Mouse (Mus musculus): ENCODE measurements at regions not wholly inside any gene's neighbourhood (a gene's known extent, or its start where the extent isn't known, plus 50 kb on each side); places are given as distances from the start of the nearest gene placed in this dataset.
A peak's percentile ranks its signal among the peaks of the same experiment; 100 is the strongest.
"Not testable (repeated sequence)": the region's sequence is repeated elsewhere in the genome, so short reads cannot be mapped to it uniquely, and the experiment has no call there.

- no peak for DNase-seq (ENCODE audit: low spot score in 2 of 2)
Observed at GRCm38 (mm10) chr5:64693616-64694015, 109.6 kb upstream of the Klf3 start.

GRCm38 (mm10) chr5:64694606-64695005 is 108.6 kb upstream of the Klf3 start:
- DNase-seq (ENCODE audit: low spot score in 2 of 2): no peak

- DNase-seq (ENCODE audit: low spot score in 2 of 2): no peak
Observed at GRCm38 (mm10) chr5:64696099-64696498, 107.1 kb upstream of the Klf3 start.

- DNase-seq (ENCODE audit: low spot score in 2 of 2): no peak
Observed at GRCm38 (mm10) chr5:64697466-64697865, 105.7 kb upstream of the Klf3 start.

GRCm38 (mm10) chr5:64698458-64699116 is 104.6 kb upstream of the Klf3 start:
- no peak for DNase-seq (ENCODE audit: low spot score in 2 of 2)

GRCm38 (mm10) chr5:64700030-64700429 is 103.2 kb upstream of the Klf3 start:
- no peak for DNase-seq (ENCODE audit: low spot score in 2 of 2)

GRCm38 (mm10) chr5:64701219-64701779 is 101.9 kb upstream of the Klf3 start:
- DNase-seq (ENCODE audit: low spot score in 2 of 2): no peak

- DNase-seq (ENCODE audit: low spot score in 2 of 2): peak; percentile 77 to 80
Observed at GRCm38 (mm10) chr5:64701780-64702231, 101.4 kb upstream of the Klf3 start.

- DNase-seq (ENCODE audit: low spot score in 2 of 2): not testable (repeated sequence)
Observed at GRCm38 (mm10) chr5:64702404-64702803, 100.8 kb upstream of the Klf3 start.

- DNase-seq (ENCODE audit: low spot score in 2 of 2): peak; percentile 58 to 78
Observed at GRCm38 (mm10) chr5:64703091-64703872, 99.9 kb upstream of the Klf3 start.

- peak; percentile 38 for DNase-seq (ENCODE audit: low spot score in 2 of 2)
Observed at GRCm38 (mm10) chr5:64704144-64704543, 99.0 kb upstream of the Klf3 start.

GRCm38 (mm10) chr5:64706586-64706985 is 96.6 kb upstream of the Klf3 start:
- no peak for DNase-seq (ENCODE audit: low spot score in 2 of 2)

- DNase-seq (ENCODE audit: low spot score in 2 of 2): no peak
Observed at GRCm38 (mm10) chr5:64709146-64709545, 94.0 kb upstream of the Klf3 start.

GRCm38 (mm10) chr5:64710236-64710635 is 93.0 kb upstream of the Klf3 start:
- DNase-seq (ENCODE audit: low spot score in 2 of 2): no peak

- no peak for DNase-seq (ENCODE audit: low spot score in 2 of 2)
Observed at GRCm38 (mm10) chr5:64710968-64711367, 92.2 kb upstream of the Klf3 start.

- DNase-seq (ENCODE audit: low spot score in 2 of 2): no peak
Observed at GRCm38 (mm10) chr5:64714221-64714653, 89.0 kb upstream of the Klf3 start.

- no peak for DNase-seq (ENCODE audit: low spot score in 2 of 2)
Observed at GRCm38 (mm10) chr5:64714710-64715109, 88.5 kb upstream of the Klf3 start.

- DNase-seq (ENCODE audit: low spot score in 2 of 2): peak; percentile 23 to 31
Observed at GRCm38 (mm10) chr5:64716551-64716950, 86.6 kb upstream of the Klf3 start.

- peak; percentile 34 to 40 for DNase-seq (ENCODE audit: low spot score in 2 of 2)
Observed at GRCm38 (mm10) chr5:64722211-64722610, 81.0 kb upstream of the Klf3 start.

- no peak for DNase-seq (ENCODE audit: low spot score in 2 of 2)
Observed at GRCm38 (mm10) chr5:64727847-64728246, 75.3 kb upstream of the Klf3 start.

GRCm38 (mm10) chr5:64732356-64732755 is 70.8 kb upstream of the Klf3 start:
- DNase-seq (ENCODE audit: low spot score in 2 of 2): no peak

GRCm38 (mm10) chr5:64736985-64737384 is 66.2 kb upstream of the Klf3 start:
- DNase-seq (ENCODE audit: low spot score in 2 of 2): no peak

All from heart, adult 9 months (tissue).